Mouse (Mus musculus): Measurements from ENCODE around the gene Cacul1.

GRCm38 (mm10) chr19:60589646-60590045 lies 8.8 kb upstream of the Cacul1 start:
- TF ChIP-seq POLR2A (IDR thresholded peaks at IDR 0.05; ENCODE audit: insufficient read length, low read depth) = no peak
- no peak for TF ChIP-seq POLR2AphosphoS2 (IDR thresholded peaks at IDR 0.05; ENCODE audit: insufficient read length, low read depth)
